Mouse (Mus musculus): ENCODE data around the gene Eif4a1.

- TF ChIP-seq CTCF (IDR thresholded peaks at IDR 0.05; ENCODE audit: control insufficient read depth, insufficient read depth, insufficient replicate concordance, low read depth, low read length) (no peak), POLR2A (IDR thresholded peaks at IDR 0.05; ENCODE audit: control insufficient read depth, low read depth, low read length) (no peak)
Measured at GRCm38 (mm10) chr11:69661221-69661881, 10.9 kb downstream of the Eif4a1 start.
